Mouse (Mus musculus): Measurements from ENCODE around the gene Polr2f.

The Polr2f gene

GRCm38 (mm10) chr15:79155572-79155971 lies 14.8 kb downstream of the Polr2f start:
- no peaks in the 10 kb centered on the region; the same call in 1 of the 2 replicates for H3K36me3 ChIP-seq (ENCODE audit: control insufficient read depth, insufficient read depth, low read length, poor library complexity, severe bottlenecking)
- H3K27me3 ChIP-seq (ENCODE audit: control insufficient read depth, insufficient read depth, low read length, poor library complexity, severe bottlenecking), result no peaks in the 10 kb centered on the region
- no peak for DNase-seq (ENCODE audit: low read depth, low spot score)

GRCm38 (mm10) chr15:79162301-79162700 lies 21.5 kb downstream of the Polr2f start:
- no peak for DNase-seq (ENCODE audit: low read depth, low spot score)
- H3K36me3 ChIP-seq (ENCODE audit: control insufficient read depth, insufficient read depth, low read length, poor library complexity, severe bottlenecking), result no peaks in the 10 kb centered on the region
- no peaks in the 10 kb centered on the region; the same call in 1 of the 2 replicates for H3K27me3 ChIP-seq (ENCODE audit: control insufficient read depth, insufficient read depth, low read length, poor library complexity, severe bottlenecking)

- Histone ChIP-seq H3K36me3 (ENCODE audit: control insufficient read depth, insufficient read depth, low read length, poor library complexity, severe bottlenecking) (no peaks in the 10 kb centered on the region), H3K27me3 (ENCODE audit: control insufficient read depth, insufficient read depth, low read length, poor library complexity, severe bottlenecking) (no peaks in the 10 kb centered on the region; the same call in 1 of the 2 replicates)
- DNase-seq (ENCODE audit: low read depth, low spot score), result no peak
Observed at GRCm38 (mm10) chr15:79162822-79163221, 22.0 kb downstream of the Polr2f start.

GRCm38 (mm10) chr15:79164251-79164650 lies 23.4 kb downstream of the Polr2f start:
- no peaks in the 10 kb centered on the region; the same call in 1 of the 2 replicates for H3K27me3 ChIP-seq (ENCODE audit: control insufficient read depth, insufficient read depth, low read length, poor library complexity, severe bottlenecking)
- DNase-seq (ENCODE audit: low read depth, low spot score), result no peak
- H3K36me3 ChIP-seq (ENCODE audit: control insufficient read depth, insufficient read depth, low read length, poor library complexity, severe bottlenecking), result no peaks in the 10 kb centered on the region

GRCm38 (mm10) chr15:79165140-79165539 lies 24.3 kb downstream of the Polr2f start, which contains the start of gene Sox10:
Sox10 (minus strand) TSS chr15:79165240.
- Histone ChIP-seq H3K27me3 (ENCODE audit: control insufficient read depth, insufficient read depth, low read length, poor library complexity, severe bottlenecking) (no peaks in the 10 kb centered on the region; the same call in 1 of the 2 replicates), H3K36me3 (ENCODE audit: control insufficient read depth, insufficient read depth, low read length, poor library complexity, severe bottlenecking) (no peaks in the 10 kb centered on the region)
- no peak for DNase-seq (ENCODE audit: low read depth, low spot score)

- DNase-seq (ENCODE audit: low read depth, low spot score), result no peak
- H3K27me3 ChIP-seq (ENCODE audit: control insufficient read depth, insufficient read depth, low read length, poor library complexity, severe bottlenecking), result no peaks in the 10 kb centered on the region; the same call in 1 of the 2 replicates
- no peaks in the 10 kb centered on the region for H3K36me3 ChIP-seq (ENCODE audit: control insufficient read depth, insufficient read depth, low read length, poor library complexity, severe bottlenecking)
Observed at GRCm38 (mm10) chr15:79166712-79167111, 25.9 kb downstream of the Polr2f start.

GRCm38 (mm10) chr15:79176905-79177304 lies 36.1 kb downstream of the Polr2f start:
- DNase-seq (ENCODE audit: low read depth, low spot score), result no peak
- no peaks in the 10 kb centered on the region for H3K36me3 ChIP-seq (ENCODE audit: control insufficient read depth, insufficient read depth, low read length, poor library complexity, severe bottlenecking)
- H3K27me3 ChIP-seq (ENCODE audit: control insufficient read depth, insufficient read depth, low read length, poor library complexity, severe bottlenecking), result 0 out of 2 replicates have a peak, but pooled peaks cover 1% of the 10 kb centered on the region

- no peak for DNase-seq (ENCODE audit: low read depth, low spot score)
- Histone ChIP-seq H3K27me3 (ENCODE audit: control insufficient read depth, insufficient read depth, low read length, poor library complexity, severe bottlenecking) (no peaks in the 10 kb centered on the region), H3K36me3 (ENCODE audit: control insufficient read depth, insufficient read depth, low read length, poor library complexity, severe bottlenecking) (no peaks in the 10 kb centered on the region)
Observed at GRCm38 (mm10) chr15:79185213-79185612, 44.4 kb downstream of the Polr2f start.

- Histone ChIP-seq H3K27me3 (ENCODE audit: control insufficient read depth, insufficient read depth, low read length, poor library complexity, severe bottlenecking) (no peaks in the 10 kb centered on the region), H3K36me3 (ENCODE audit: control insufficient read depth, insufficient read depth, low read length, poor library complexity, severe bottlenecking) (no peaks in the 10 kb centered on the region)
- DNase-seq (ENCODE audit: low read depth, low spot score), result no peak
Observed at GRCm38 (mm10) chr15:79187819-79188218, 47.0 kb downstream of the Polr2f start.

- DNase-seq (ENCODE audit: low read depth, low spot score), result no peak
- no peaks in the 10 kb centered on the region for H3K36me3 ChIP-seq (ENCODE audit: control insufficient read depth, insufficient read depth, low read length, poor library complexity, severe bottlenecking)
Observed at GRCm38 (mm10) chr15:79191426-79191825, 50.6 kb downstream of the Polr2f start.

GRCm38 (mm10) chr15:79192450-79192849 lies 51.6 kb downstream of the Polr2f start:
- H3K27me3 ChIP-seq (ENCODE audit: control insufficient read depth, insufficient read depth, low read length, poor library complexity, severe bottlenecking), result no peaks in the 10 kb centered on the region
- DNase-seq (ENCODE audit: low read depth, low spot score), result no peak
- H3K36me3 ChIP-seq (ENCODE audit: control insufficient read depth, insufficient read depth, low read length, poor library complexity, severe bottlenecking), result no peaks in the 10 kb centered on the region

More at GRCm38 (mm10) chr15:79191426-79191825, 50.6 kb downstream of the Polr2f start:
- no peaks in the 10 kb centered on the region for H3K27me3 ChIP-seq (ENCODE audit: control insufficient read depth, insufficient read depth, low read length, poor library complexity, severe bottlenecking)

- no peaks in the 10 kb centered on the region for H3K27me3 ChIP-seq (ENCODE audit: control insufficient read depth, insufficient read depth, low read length, poor library complexity, severe bottlenecking)
- no peak for DNase-seq (ENCODE audit: low read depth, low spot score)
- H3K36me3 ChIP-seq (ENCODE audit: control insufficient read depth, insufficient read depth, low read length, poor library complexity, severe bottlenecking), result no peaks in the 10 kb centered on the region
Observed at GRCm38 (mm10) chr15:79192885-79193845, 52.4 kb downstream of the Polr2f start.

GRCm38 (mm10) chr15:79194048-79194447 lies 53.2 kb downstream of the Polr2f start:
- no peak for DNase-seq (ENCODE audit: low read depth, low spot score)
- no peaks in the 10 kb centered on the region for H3K27me3 ChIP-seq (ENCODE audit: control insufficient read depth, insufficient read depth, low read length, poor library complexity, severe bottlenecking)
- no peaks in the 10 kb centered on the region for H3K36me3 ChIP-seq (ENCODE audit: control insufficient read depth, insufficient read depth, low read length, poor library complexity, severe bottlenecking)

GRCm38 (mm10) chr15:79194946-79195345 lies 54.1 kb downstream of the Polr2f start:
- DNase-seq (ENCODE audit: low read depth, low spot score), result no peak
- Histone ChIP-seq H3K36me3 (ENCODE audit: control insufficient read depth, insufficient read depth, low read length, poor library complexity, severe bottlenecking) (no peaks in the 10 kb centered on the region), H3K27me3 (ENCODE audit: control insufficient read depth, insufficient read depth, low read length, poor library complexity, severe bottlenecking) (no peaks in the 10 kb centered on the region)

GRCm38 (mm10) chr15:79195492-79195891 lies 54.7 kb downstream of the Polr2f start:
- no peaks in the 10 kb centered on the region for H3K36me3 ChIP-seq (ENCODE audit: control insufficient read depth, insufficient read depth, low read length, poor library complexity, severe bottlenecking)
- no peak for DNase-seq (ENCODE audit: low read depth, low spot score)
- H3K27me3 ChIP-seq (ENCODE audit: control insufficient read depth, insufficient read depth, low read length, poor library complexity, severe bottlenecking), result no peaks in the 10 kb centered on the region
